Mouse (Mus musculus): Measurements from ENCODE around the gene 5730522E02Rik. TPM values are rescaled to one million over a fixed set of nuclear protein-coding genes. Genes with fewer than 3 reads are reported as not detected.
"Not testable (repeated sequence)": the region's sequence is repeated elsewhere in the genome, so short reads cannot be mapped to it uniquely, and the experiment has no call there.

5730522E02Rik gene
- not detected for total RNA-seq (2021)
- long read RNA-seq, experiment 1, result 0 reads
- long read RNA-seq, experiment 2, result 0 reads

- peak in 1 of 2 experiments; percentile 8 for DNase-seq
Measured at GRCm38 (mm10) chr11:26210582-26211180, at the start of gene 5730522E02Rik. TSS of gene 5730522E02Rik (minus strand) at chr11:26210763.

GRCm38 (mm10) chr11:26236540-26236939 is 26.0 kb upstream of the 5730522E02Rik start:
- DNase-seq, result no peak

GRCm38 (mm10) chr11:26229895-26230294 is 19.3 kb upstream of the 5730522E02Rik start:
- DNase-seq, result no peak

GRCm38 (mm10) chr11:26213643-26214042 is 3.1 kb upstream of the 5730522E02Rik start:
- DNase-seq, result not testable (repeated sequence)

GRCm38 (mm10) chr11:26209811-26210581 is 567 bp downstream of the 5730522E02Rik start:
- DNase-seq, result peak; percentile 36 to 57

GRCm38 (mm10) chr11:26203466-26203865 is 7.1 kb downstream of the 5730522E02Rik start:
- DNase-seq, result no peak

- DNase-seq, result no peak
Measured at GRCm38 (mm10) chr11:26202842-26203241, 7.7 kb downstream of the 5730522E02Rik start.

GRCm38 (mm10) chr11:26201778-26202097 is 8.8 kb downstream of the 5730522E02Rik start:
- DNase-seq, result no peak

- DNase-seq, result peak; percentile 32 to 60
Measured at GRCm38 (mm10) chr11:26200970-26201777, 9.4 kb downstream of the 5730522E02Rik start.

- no peak for DNase-seq
Measured at GRCm38 (mm10) chr11:26195468-26195867, 15.1 kb downstream of the 5730522E02Rik start.

- no peak for DNase-seq
Measured at GRCm38 (mm10) chr11:26187231-26187967, 23.2 kb downstream of the 5730522E02Rik start.

GRCm38 (mm10) chr11:26170572-26170971 is 40.0 kb downstream of the 5730522E02Rik start:
- no peak for DNase-seq

GRCm38 (mm10) chr11:26167609-26167971 is 43.0 kb downstream of the 5730522E02Rik start:
- DNase-seq, result no peak

- no peak for DNase-seq
Measured at GRCm38 (mm10) chr11:26166966-26167608, 43.5 kb downstream of the 5730522E02Rik start.

- no peak for DNase-seq
Measured at GRCm38 (mm10) chr11:26164651-26165259, 45.8 kb downstream of the 5730522E02Rik start.

- no peak for DNase-seq
Measured at GRCm38 (mm10) chr11:26161354-26161753, 49.2 kb downstream of the 5730522E02Rik start.

GRCm38 (mm10) chr11:26159033-26159432 is 51.5 kb downstream of the 5730522E02Rik start:
- no peak for DNase-seq

- no peak for DNase-seq
Measured at GRCm38 (mm10) chr11:26140024-26140423, 70.5 kb downstream of the 5730522E02Rik start.

GRCm38 (mm10) chr11:26138013-26138412 is 72.5 kb downstream of the 5730522E02Rik start:
- DNase-seq, result no peak

- no peak for DNase-seq
Measured at GRCm38 (mm10) chr11:26130911-26131310, 79.7 kb downstream of the 5730522E02Rik start.

- DNase-seq, result no peak
Measured at GRCm38 (mm10) chr11:26129054-26129453, 81.5 kb downstream of the 5730522E02Rik start.
